Mouse (Mus musculus): ENCODE data around the gene Eif3d.
"Not testable (repeated sequence)": the region's sequence is repeated elsewhere in the genome, so short reads cannot be mapped to it uniquely, and the experiment has no call there.

Eif3d gene

GRCm38 (mm10) chr15:77970470-77971292 lies at the start of gene Eif3d:
TSS of gene Eif3d (minus strand) at chr15:77970813.
- DNase-seq, result peak; percentile 99

GRCm38 (mm10) chr15:78014046-78014445 lies 43.4 kb upstream of the Eif3d start:
- no peak for DNase-seq

- not testable (repeated sequence) for DNase-seq
Measured at GRCm38 (mm10) chr15:78008206-78008605, 37.6 kb upstream of the Eif3d start.

- peak; percentile 20 for DNase-seq
Measured at GRCm38 (mm10) chr15:78003929-78004328, 33.3 kb upstream of the Eif3d start.

- no peak for DNase-seq
Measured at GRCm38 (mm10) chr15:78001400-78001799, 30.8 kb upstream of the Eif3d start.

GRCm38 (mm10) chr15:77988541-77988940 lies 17.9 kb upstream of the Eif3d start:
- no peak for DNase-seq

GRCm38 (mm10) chr15:77983391-77983790 lies 12.8 kb upstream of the Eif3d start:
- no peak for DNase-seq

GRCm38 (mm10) chr15:77982195-77982939 lies 11.8 kb upstream of the Eif3d start:
- no peak for DNase-seq

GRCm38 (mm10) chr15:77981181-77981680 lies 10.6 kb upstream of the Eif3d start:
- no peak for DNase-seq

- DNase-seq, result no peak
Measured at GRCm38 (mm10) chr15:77979427-77979865, 8.8 kb upstream of the Eif3d start.

GRCm38 (mm10) chr15:77977663-77978062 lies 7.0 kb upstream of the Eif3d start:
- DNase-seq, result no peak

GRCm38 (mm10) chr15:77974165-77974841 lies 3.7 kb upstream of the Eif3d start:
- no peak for DNase-seq

GRCm38 (mm10) chr15:77969940-77970469 lies 608 bp downstream of the Eif3d start:
- DNase-seq, result no peak

- no peak for DNase-seq
Measured at GRCm38 (mm10) chr15:77965117-77965528, 5.5 kb downstream of the Eif3d start.

- DNase-seq, result no peak
Measured at GRCm38 (mm10) chr15:77962447-77962846, 8.2 kb downstream of the Eif3d start.

- no peak for DNase-seq
Measured at GRCm38 (mm10) chr15:77960693-77961092, 9.9 kb downstream of the Eif3d start.

GRCm38 (mm10) chr15:77958071-77958470 lies 12.5 kb downstream of the Eif3d start:
- DNase-seq, result no peak

GRCm38 (mm10) chr15:77957625-77958024 lies 13.0 kb downstream of the Eif3d start:
- no peak for DNase-seq

- DNase-seq, result peak; percentile 87
Measured at GRCm38 (mm10) chr15:77956404-77956901, 14.2 kb downstream of the Eif3d start, which contains the start of gene Foxred2. TSS of gene Foxred2 (minus strand) at chr15:77956722.

- no peak for DNase-seq
Measured at GRCm38 (mm10) chr15:77955440-77956403, 14.9 kb downstream of the Eif3d start.

- DNase-seq, result no peak
Measured at GRCm38 (mm10) chr15:77954362-77954761, 16.3 kb downstream of the Eif3d start.
